Mouse (Mus musculus) B cell, adult 2 months (primary cell): ENCODE results near the gene Dnajc14.
"Not testable (repeated sequence)": the region's sequence is repeated elsewhere in the genome, so short reads cannot be mapped to it uniquely, and the experiment has no call there.

Experiments used
- DNase-seq, 2 experiments: peaks; one replicate each; pipeline ENCODE4 v3.0.0; 2022

Dnajc14 gene

DNA sequence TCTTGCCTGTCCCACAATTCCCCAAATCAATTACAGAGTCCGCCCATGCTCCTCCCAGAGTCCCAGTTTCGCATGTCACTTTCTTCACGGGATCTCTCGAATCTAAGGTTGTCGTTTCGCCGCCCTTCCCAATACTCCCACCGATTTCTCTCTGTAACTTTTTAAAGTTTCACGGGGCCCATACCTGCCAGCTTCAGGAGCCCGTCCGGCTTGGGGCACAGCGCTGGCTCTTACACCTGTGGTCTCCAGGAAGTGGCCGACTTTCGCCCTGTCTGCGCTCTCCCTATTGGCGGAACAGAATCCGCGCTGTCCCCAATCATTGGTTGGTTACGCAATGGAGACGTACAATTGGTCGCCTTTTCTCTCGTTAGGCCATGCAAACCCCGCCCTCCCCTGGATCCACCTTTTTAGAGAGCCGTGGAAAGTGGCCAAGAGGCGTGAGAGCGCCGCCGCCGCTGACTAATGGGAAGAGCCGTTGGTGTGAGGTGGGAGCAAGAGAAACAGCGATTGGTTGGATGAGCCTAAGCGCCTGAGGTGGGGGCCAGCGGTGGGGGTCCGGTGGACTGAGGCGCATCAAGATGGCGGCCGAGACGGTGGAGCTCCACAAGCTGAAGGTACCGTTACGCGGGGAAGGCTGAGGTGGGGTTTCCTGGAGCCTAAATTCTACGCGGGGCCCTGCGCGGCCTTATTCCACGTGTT, 17.6 kb downstream of the Dnajc14 start, which contains the start of gene Ormdl2:
Ormdl2 (minus strand) TSS at position 288 of the 699 bp plus-strand sequence.
- DNase-seq = peak; percentile 96 to 97

DNA sequence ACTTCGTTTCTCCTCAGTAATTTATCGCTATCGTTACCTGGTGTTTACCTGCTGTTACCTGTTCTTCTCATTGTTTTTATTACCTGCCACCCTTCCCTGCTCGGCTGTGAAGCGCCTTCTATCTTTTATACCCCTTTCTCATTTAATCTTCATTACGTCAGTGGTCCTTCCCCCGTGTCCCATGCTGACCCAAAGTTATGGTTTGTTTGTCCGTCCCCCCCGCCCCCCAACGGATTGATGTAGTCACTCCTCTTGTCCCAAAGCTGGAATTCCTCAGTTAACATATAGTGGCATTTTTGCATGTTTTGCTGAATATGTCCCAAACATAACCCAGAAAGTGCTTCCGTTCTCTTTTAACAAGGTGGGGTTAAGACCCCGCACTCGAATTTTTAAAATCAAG, 18.3 kb downstream of the Dnajc14 start:
- no peak for DNase-seq

DNA sequence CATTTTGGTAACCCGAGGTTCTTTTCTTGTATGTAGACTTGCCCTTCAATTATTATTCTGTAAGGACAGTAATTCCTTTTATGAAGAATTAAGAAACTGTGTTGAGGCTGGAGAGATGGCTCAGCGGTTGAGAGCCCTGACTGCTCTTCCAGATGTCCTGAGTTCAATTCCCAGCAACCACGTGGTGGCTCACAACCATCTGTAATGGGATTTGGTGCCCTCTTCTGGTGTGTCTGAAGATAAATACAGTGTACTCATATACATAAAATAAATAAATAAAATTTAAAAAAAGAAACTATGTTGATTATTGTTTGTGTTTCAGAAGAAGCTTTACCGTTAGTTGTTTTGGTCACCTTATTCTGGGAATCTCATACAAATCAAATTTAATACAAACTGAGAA, 19.2 kb downstream of the Dnajc14 start:
- not testable (repeated sequence) for DNase-seq

DNA sequence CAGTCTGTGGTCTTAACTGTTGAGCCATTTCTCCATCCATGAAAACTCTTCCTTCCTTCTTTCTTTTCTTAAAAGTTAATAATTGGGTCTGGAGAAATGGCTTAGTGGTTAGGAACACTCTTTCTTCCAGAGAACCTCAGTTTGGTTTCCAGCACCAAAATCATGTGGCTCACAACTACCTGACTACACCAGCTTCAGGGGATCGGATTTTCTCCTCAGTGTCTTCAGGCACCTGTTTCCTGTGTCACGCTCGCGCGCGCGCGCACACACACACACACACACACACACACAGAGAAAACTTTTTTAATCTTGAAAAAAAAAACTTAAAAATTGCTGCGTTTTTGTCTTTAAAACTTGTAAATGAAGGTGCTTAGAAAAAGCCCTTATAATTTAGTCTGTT, 20.0 kb downstream of the Dnajc14 start:
- no peak for DNase-seq

DNA sequence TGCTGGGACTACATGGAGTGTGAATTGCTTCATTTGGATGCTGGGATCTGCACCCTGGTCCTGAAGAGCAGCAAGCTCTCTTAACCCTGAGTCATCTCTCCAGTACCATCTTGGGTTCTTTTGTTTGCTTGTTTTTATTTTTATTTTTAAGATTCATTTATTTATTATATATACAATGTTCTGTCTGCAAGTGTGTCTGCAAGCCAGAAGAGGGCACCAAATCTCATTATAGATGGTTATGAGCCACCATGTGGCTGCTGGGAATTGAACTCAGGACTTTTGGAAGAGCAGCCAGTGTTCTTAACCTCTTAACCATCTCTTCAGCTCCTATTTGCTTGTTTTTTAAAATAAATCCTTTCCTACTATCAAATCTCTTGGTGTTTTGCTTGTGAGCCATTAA, 33.5 kb downstream of the Dnajc14 start:
- DNase-seq = no peak

DNA sequence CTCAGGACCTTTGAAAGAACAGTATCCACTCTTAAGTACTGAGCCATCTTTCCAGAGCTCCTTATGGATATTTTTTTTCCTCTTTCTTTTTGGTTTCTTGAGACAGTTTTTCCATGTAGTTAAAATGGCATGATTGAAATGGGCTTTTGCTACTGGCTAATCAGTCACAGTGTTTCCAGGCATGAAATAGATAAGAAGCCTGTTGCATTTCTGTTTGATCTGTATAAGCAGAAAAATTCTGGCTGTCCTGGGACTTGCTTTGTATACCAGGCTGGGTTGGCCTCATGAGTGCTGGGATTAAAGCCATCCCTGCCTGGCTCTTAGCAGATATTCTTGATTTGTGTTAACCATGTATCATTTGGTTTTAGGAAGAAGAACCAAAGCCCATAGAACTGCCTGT, 35.6 kb downstream of the Dnajc14 start:
- no peak for DNase-seq

DNA sequence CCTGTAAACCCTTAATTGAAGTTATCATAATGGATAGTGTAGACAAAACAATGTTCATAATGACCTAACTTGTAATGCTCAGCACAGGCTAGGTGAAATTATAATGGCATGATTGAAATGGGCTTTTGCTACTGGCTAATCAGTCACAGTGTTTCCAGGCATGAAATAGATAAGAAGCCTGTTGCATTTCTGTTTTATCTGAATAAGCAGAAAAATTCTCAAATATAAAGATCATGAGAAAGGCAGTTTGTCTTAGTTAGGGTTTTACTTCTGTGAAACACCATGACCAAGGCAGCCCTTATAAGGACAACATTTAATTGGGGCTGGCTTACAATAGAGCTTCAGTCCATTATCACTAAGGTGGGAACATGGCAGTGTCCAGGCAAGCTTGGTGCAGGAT, 36.8 kb downstream of the Dnajc14 start:
- DNase-seq = no peak

DNA sequence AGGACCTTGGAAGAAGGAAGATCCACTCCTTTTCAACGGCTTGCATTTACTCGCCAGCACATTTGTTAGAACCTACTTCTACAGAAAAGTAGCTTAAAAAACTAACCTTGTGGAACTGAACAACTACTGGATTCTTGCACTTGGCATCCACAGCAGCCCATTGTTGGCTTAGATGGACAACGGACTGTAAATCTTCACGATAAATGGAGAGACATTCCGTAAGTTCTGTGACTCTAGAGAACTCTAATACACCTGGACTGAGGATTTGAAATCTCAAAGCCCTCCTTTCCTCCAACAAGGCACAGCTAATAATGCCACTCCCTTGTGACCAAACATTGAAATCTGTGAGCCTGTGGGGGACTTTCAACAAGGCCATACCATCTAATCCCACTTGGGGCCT, 39.4 kb downstream of the Dnajc14 start:
- DNase-seq = no peak

DNA sequence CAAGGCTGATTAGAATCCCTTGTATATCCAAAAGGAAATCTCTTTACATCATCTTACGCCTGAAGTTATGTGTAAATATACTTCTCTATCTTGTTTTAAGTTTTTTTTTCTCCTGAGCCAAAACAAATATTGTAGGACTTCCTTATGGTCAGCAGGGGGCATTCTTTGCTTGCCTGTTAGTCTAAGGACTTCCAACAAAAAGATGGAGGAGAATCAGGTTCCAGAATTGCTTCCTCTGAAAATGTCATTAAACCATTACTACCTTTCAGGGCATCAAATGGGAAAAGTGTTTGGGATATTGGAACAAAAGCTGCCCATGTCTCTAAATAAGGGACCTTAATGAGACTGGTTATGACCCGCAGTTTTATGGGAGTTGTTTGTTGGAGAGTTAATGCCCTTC, 41.7 kb downstream of the Dnajc14 start:
- peak in 1 of 2 experiments; percentile 31 for DNase-seq

DNA sequence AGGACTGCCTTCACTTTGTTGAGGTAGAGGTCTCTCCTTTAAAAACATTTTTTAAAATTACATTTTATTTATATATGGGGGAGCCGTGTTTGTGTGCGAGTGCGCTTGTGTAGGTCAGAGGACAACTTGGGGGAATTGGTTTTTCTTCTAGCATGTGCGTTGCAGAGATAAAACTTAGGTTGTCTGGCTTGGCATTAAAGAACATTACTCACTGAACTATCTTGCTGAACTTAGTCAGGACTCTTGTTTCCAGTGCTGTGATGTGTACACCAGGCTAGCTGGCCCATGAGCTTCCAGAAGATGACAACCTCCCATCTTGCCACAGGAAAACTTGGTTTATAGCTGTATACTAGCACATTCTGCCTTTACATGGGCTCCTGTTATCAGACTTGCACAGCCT, 42.8 kb downstream of the Dnajc14 start:
- no peak for DNase-seq

DNA sequence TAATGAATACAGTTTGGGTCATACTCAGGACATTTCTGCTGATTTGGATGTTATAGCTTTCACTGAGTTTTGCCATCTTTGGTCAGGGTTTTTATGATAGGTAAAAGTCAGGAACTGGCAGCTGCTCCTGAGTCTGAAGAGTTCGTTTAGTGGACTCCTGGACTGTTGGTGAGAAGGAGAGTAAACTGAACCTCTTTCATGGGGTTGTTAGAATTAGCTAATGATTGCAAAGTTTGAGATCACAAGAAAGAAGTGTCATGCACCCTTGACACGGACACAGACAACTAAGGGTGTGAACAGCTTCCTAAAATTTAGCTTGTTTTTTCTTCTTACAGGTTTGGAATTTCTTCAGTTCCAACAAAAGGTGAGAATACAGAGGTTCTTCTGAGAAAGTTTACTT, 44.6 kb downstream of the Dnajc14 start:
- no peak for DNase-seq

DNA sequence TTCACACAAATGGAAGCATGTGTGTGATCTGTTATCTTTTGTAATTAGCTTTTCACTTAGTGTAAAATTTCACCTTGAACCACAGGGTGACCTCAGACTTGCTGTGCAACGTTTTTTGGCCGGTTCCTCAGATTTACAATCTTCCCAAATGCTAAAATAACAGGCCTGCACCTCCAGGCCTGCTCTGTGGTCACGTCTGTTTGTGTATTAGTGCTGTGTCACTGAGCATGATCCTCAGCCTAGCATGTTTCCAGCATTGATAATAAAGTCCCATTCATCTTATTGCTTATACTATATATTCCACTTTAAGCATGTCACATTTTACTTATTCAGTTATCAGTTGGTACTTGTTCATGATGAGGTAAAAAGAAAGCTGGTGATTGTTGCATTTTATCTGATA, 46.5 kb downstream of the Dnajc14 start:
- no peak for DNase-seq

DNA sequence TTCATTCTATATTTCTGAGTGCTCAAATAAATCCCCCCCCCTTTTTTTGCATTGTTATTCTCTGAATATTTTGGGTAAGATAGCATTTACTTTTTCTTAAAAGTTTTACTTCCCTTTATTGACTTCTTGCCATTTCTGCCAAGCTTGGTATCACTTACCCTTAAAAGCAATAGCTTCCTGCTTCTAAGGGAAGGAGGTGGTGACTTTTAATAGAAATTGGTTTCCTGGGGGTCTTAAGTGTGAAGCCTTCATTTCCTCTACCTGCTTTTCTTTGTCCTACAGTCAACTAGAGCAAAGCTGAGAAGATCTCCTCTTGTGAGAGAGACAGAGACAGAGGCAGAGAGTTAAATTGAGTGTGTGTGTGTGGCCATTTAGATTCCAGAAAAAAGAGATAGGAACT, 57.3 kb downstream of the Dnajc14 start:
- DNase-seq = peak in 1 of 2 experiments; percentile 15

DNA sequence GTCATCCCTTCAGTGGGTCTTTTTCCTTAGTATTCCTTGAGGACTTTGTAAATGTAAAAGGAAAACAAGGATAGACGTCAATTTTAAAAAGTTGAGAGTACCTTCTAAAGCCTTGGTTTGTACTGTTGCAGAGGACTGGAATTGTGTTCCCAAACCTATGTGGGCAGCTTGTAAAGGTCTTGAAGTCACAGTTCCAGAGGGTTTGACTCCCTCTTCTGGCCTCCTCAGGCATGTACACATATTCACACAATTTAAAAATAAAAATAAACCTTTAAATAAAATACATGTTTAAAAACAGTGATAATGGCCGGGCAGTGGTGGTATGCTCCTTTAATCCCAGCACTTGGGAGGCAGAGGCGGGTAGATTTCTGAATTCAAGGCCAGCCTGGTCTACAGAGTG, 62.2 kb downstream of the Dnajc14 start:
- DNase-seq = peak; percentile 34 to 35

DNA sequence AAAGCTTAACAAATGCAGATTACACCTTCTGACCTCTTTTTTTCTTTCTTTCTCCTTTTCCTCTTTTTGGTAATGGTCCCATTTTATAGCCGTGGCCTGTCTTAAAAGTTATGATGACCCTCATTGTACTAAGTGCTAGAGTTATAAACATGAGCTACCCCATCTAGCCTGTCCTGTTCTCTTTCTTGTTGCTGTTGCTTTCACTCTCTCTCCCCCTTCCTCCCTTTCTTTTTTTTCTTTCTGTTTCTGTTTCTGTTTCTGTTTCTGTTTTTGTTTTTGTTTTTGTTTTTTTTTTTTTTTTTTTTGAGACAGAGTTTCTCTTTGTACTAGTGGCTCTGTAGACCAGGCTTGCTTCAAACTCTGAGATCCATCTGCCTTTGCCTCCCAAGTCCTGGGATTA, 62.7 kb downstream of the Dnajc14 start:
- DNase-seq = no peak
